9 mouse cellular contexts compared by ENCODE assay signal in genomic region chr10:81363436-81364346, GRCm38 (mm10). TPM values are rescaled to one million over a fixed set of nuclear protein-coding genes. Genes with fewer than 3 reads are reported as not detected.
DNase-seq lines count a peak whose midpoint lies in the region; ATAC-seq and TF ChIP-seq lines count a peak whose summit lies in the region.
"Had no signal": no experiment of that assay in that cellular context is flagged by ENCODE, and none has a peak within 500 bp of the region (broad histone marks: within the 10 kb centered on the region; RNA-seq: fewer than 3 reads in every experiment).

No protein-coding gene starts in this region.

- H3K9ac ChIP-seq in forebrain, embryonic 15.5 days (replicated peaks) = 0 out of 2 replicates have a peak overlapping the region, but pooled peaks have one; percentile 8
- H3K9ac ChIP-seq in intestine, postnatal 0 days (ENCODE audit: low read depth, low read length) = no peak overlapping the region; the same call in 1 of the 2 replicates
- peak overlapping the region; percentile 41 for H3K9ac ChIP-seq in midbrain, embryonic 16.5 days (ENCODE audit: low read depth, low read length)

- H3K4me1 ChIP-seq in forebrain, embryonic 15.5 days = peaks cover 21% of the 10 kb centered on the region
- H3K4me1 ChIP-seq in intestine, postnatal 0 days (replicated peaks; ENCODE audit: control insufficient read depth, insufficient read depth, low read length) = peaks cover 35% of the 10 kb centered on the region
- H3K4me1 ChIP-seq in midbrain, embryonic 16.5 days (ENCODE audit: control insufficient read depth, insufficient read depth, low read length) = peaks cover 21% of the 10 kb centered on the region

- H3K27me3 ChIP-seq in forebrain, embryonic 15.5 days = peaks cover 22% of the 10 kb centered on the region
- H3K27me3 ChIP-seq in intestine, postnatal 0 days (replicated peaks; ENCODE audit: control insufficient read depth, insufficient read depth, low read length) = no peaks in the 10 kb centered on the region
- H3K27me3 ChIP-seq in midbrain, embryonic 16.5 days (ENCODE audit: control insufficient read depth, insufficient read depth, low read depth, low read length) = no peaks in the 10 kb centered on the region; the same call in 1 of the 2 replicates

- DNase-seq in frontal cortex, postnatal 36 days (ENCODE audit: low spot score in 2 of 2) = no peak
- no peak for DNase-seq in urinary bladder, postnatal 36 days (ENCODE audit: low spot score in 2 of 2)
- no peak for DNase-seq in frontal cortex, postnatal 25 days (ENCODE audit: low spot score in 2 of 2)
- DNase-seq in ovary, postnatal 10 days (ENCODE audit: low spot score) = no peak
- DNase-seq: B cell, adult 2 months had no signal

- H3K36me3 ChIP-seq in forebrain, embryonic 15.5 days = peaks cover 26% of the 10 kb centered on the region
- peaks cover 44% of the 10 kb centered on the region for H3K36me3 ChIP-seq in intestine, postnatal 0 days (ENCODE audit: control insufficient read depth, insufficient read depth)
- H3K36me3 ChIP-seq in midbrain, embryonic 16.5 days (ENCODE audit: control insufficient read depth, insufficient read depth, low read length) = peaks cover 14% of the 10 kb centered on the region

- 0 out of 2 replicates have a peak, but pooled peaks have one; percentile 14 for ATAC-seq in frontal cortex, adult (ENCODE audit: low TSS enrichment)
- ATAC-seq in forebrain, embryonic 15.5 days (replicated peaks) = no peak
- ATAC-seq in intestine, postnatal 0 days = no peak
- ATAC-seq in midbrain, embryonic 16.5 days = no peak

- peak overlapping the region; percentile 46 for H3K4me2 ChIP-seq in forebrain, embryonic 15.5 days (replicated peaks)
- H3K4me2 ChIP-seq in intestine, postnatal 0 days (replicated peaks; ENCODE audit: low read depth) = peak overlapping the region; percentile 57
- H3K4me2 ChIP-seq in midbrain, embryonic 16.5 days (ENCODE audit: low read length) = peak overlapping the region; percentile 43

- 11% methylated on average over 54 of the region's 54 CpGs for WGBS in forebrain, embryonic 15.5 days
- WGBS in intestine, postnatal 0 days = 23% methylated on average over 54 of the region's 54 CpGs
- 15% methylated on average over 54 of the region's 54 CpGs for WGBS in midbrain, embryonic 16.5 days

- no peak overlapping the region for H3K27ac ChIP-seq in forebrain, embryonic 15.5 days (replicated peaks)
- no peak overlapping the region for H3K27ac ChIP-seq in intestine, postnatal 0 days (ENCODE audit: low read depth, low read length)
- no peak overlapping the region for H3K27ac ChIP-seq in midbrain, embryonic 16.5 days (ENCODE audit: low read length)

- no peak for TF ChIP-seq CTCF in intestine, postnatal 0 days (IDR thresholded peaks at IDR 0.05; ENCODE audit: low read depth)

- no peaks in the 10 kb centered on the region for H3K9me3 ChIP-seq in forebrain, embryonic 15.5 days
- H3K9me3 ChIP-seq in intestine, postnatal 0 days (ENCODE audit: control insufficient read depth) = no peaks in the 10 kb centered on the region
- no peaks in the 10 kb centered on the region for H3K9me3 ChIP-seq in midbrain, embryonic 16.5 days (replicated peaks; ENCODE audit: control insufficient read depth, low read length, poor library complexity, severe bottlenecking)

- H3K4me3 ChIP-seq in forebrain, embryonic 15.5 days = peak overlapping the region; percentile 28
- H3K4me3 ChIP-seq in intestine, postnatal 0 days (ENCODE audit: low read depth, low read length) = peak overlapping the region; percentile 16; the same call in 1 of the 2 replicates
- H3K4me3 ChIP-seq in midbrain, embryonic 16.5 days (ENCODE audit: low read depth, low read length) = peak overlapping the region; percentile 16; the same call in 1 of the 2 replicates

RNA-seq across cellular contexts. Expression of gene 4930404N11Rik, which starts 1.9 kb away (rescaled TPM):
- 0.73 and 1.3 TPM in 2 replicates for polyA plus RNA-seq in forebrain, embryonic 15.5 days (2015; fragmentation: Nextera tagmentation; extraction: Ambion mirVana)
- polyA plus RNA-seq in intestine, postnatal 0 days (2015; fragmentation: Nextera tagmentation; extraction: Ambion mirVana) = 0.85 and 1.5 TPM in 2 replicates
- 0.63 and 0.80 TPM in 2 replicates for polyA plus RNA-seq in midbrain, embryonic 16.5 days (2015; fragmentation: Nextera tagmentation; extraction: Ambion mirVana)

RNA-seq across cellular contexts. Expression of gene Mfsd12, which starts 6.4 kb away (rescaled TPM):
- 11.2 and 11.9 TPM in 2 replicates for polyA plus RNA-seq in forebrain, embryonic 15.5 days (2015; fragmentation: Nextera tagmentation; extraction: Ambion mirVana)
- polyA plus RNA-seq in intestine, postnatal 0 days (2015; fragmentation: Nextera tagmentation; extraction: Ambion mirVana) = 29.6 and 32.8 TPM in 2 replicates
- 17.2 and 18.1 TPM in 2 replicates for polyA plus RNA-seq in midbrain, embryonic 16.5 days (2015; fragmentation: Nextera tagmentation; extraction: Ambion mirVana)

RNA-seq across cellular contexts. Expression of gene Hmg20b, which starts 13.4 kb away (rescaled TPM):
- 41.4 and 43.3 TPM in 2 replicates for polyA plus RNA-seq in forebrain, embryonic 15.5 days (2015; fragmentation: Nextera tagmentation; extraction: Ambion mirVana)
- 99.8 and 111 TPM in 2 replicates for polyA plus RNA-seq in intestine, postnatal 0 days (2015; fragmentation: Nextera tagmentation; extraction: Ambion mirVana)
- polyA plus RNA-seq in midbrain, embryonic 16.5 days (2015; fragmentation: Nextera tagmentation; extraction: Ambion mirVana) = 24.9 and 25.0 TPM in 2 replicates

RNA-seq across cellular contexts. Expression of gene Fzr1, which starts 14.6 kb away (rescaled TPM):
- 133 and 135 TPM in 2 replicates for polyA plus RNA-seq in forebrain, embryonic 15.5 days (2015; fragmentation: Nextera tagmentation; extraction: Ambion mirVana)
- polyA plus RNA-seq in intestine, postnatal 0 days (2015; fragmentation: Nextera tagmentation; extraction: Ambion mirVana) = 40.8 and 45.2 TPM in 2 replicates
- polyA plus RNA-seq in midbrain, embryonic 16.5 days (2015; fragmentation: Nextera tagmentation; extraction: Ambion mirVana) = 145 and 146 TPM in 2 replicates

RNA-seq across cellular contexts. Expression of gene Dohh, which starts 20.5 kb away (rescaled TPM):
- 88.2 and 89.0 TPM in 2 replicates for polyA plus RNA-seq in forebrain, embryonic 15.5 days (2015; fragmentation: Nextera tagmentation; extraction: Ambion mirVana)
- polyA plus RNA-seq in intestine, postnatal 0 days (2015; fragmentation: Nextera tagmentation; extraction: Ambion mirVana) = 54.0 and 59.4 TPM in 2 replicates
- 77.5 and 86.2 TPM in 2 replicates for polyA plus RNA-seq in midbrain, embryonic 16.5 days (2015; fragmentation: Nextera tagmentation; extraction: Ambion mirVana)
